Mouse (Mus musculus) liver, embryonic 14.5 days (tissue): ENCODE results near the gene Npcd. TPM values are rescaled to one million over a fixed set of nuclear protein-coding genes. Genes with fewer than 3 reads are reported as not detected.

Experiments
- ATAC-seq: fragments of 200-750 bp; cut with Nextera tagmentation; 2 replicates; pipeline ENCODE4 v1.8.0; 2017; ENCODE audit warnings: moderate number of reproducible peaks, mild to moderate bottlenecking, moderate library complexity; ENCODE audit not compliant: insufficient read depth
- DNase-seq, 3 experiments: peaks; one replicate each; pipeline ENCODE4 v3.0.0-alpha.2; 2012 to 2013; ENCODE audit warnings: low read depth in 3 of 3, low spot score in 3 of 3
- H3K27ac ChIP-seq: fragments of 300-500 bp; sonication (generic); 2 replicates; pipeline ENCODE4 v1.5.1; 2014; ENCODE audit warnings: moderate library complexity, mild to moderate bottlenecking, control low read depth, inconsistent platforms
- H3K27me3 ChIP-seq: fragments of 300-500 bp; sonication (generic); 2 replicates; pipeline ENCODE4 v1.6.1; 2014; ENCODE audit warnings: mild to moderate bottlenecking, low read length, moderate library complexity; ENCODE audit not compliant: control insufficient read depth, insufficient read depth
- H3K36me3 ChIP-seq: fragments of 300-500 bp; sonication (generic); replicated peaks from 2 replicates; pipeline ENCODE4 v1.6.1; 2014; ENCODE audit warnings: low read depth; ENCODE audit not compliant: control insufficient read depth, insufficient read depth
- H3K4me1 ChIP-seq, 2 experiments: fragments of 200-500 bp in 1 of 2; fragments of 300-500 bp in 1 of 2; sonication (generic) in 1 of 2; replicated peaks; 2 replicates each; pipeline ENCODE4 v1.6.1; 2012 to 2014; ENCODE audit warnings: antibody characterized with exemption in 1 of 2, inconsistent platforms in 1 of 2, low read length in 1 of 2; ENCODE audit not compliant: control insufficient read depth in 2 of 2, insufficient read depth in 2 of 2
- H3K4me2 ChIP-seq: fragments of 300-500 bp; sonication (generic); 2 replicates; pipeline ENCODE4 v1.6.1; 2014; ENCODE audit warnings: low read depth, mild to moderate bottlenecking, control low read depth, moderate library complexity
- H3K4me3 ChIP-seq, 2 experiments: fragments of 200-500 bp in 1 of 2; fragments of 300-500 bp in 1 of 2; sonication (generic) in 1 of 2; 2 replicates each; pipeline ENCODE4 v1.5.1; 2012 to 2014; ENCODE audit warnings: low read depth in 2 of 2, low read length in 2 of 2, mild to moderate bottlenecking in 2 of 2, control low read depth in 1 of 2, inconsistent platforms in 1 of 2, moderate library complexity in 1 of 2; ENCODE audit not compliant: insufficient read depth in 1 of 2
- H3K9ac ChIP-seq: fragments of 300-500 bp; sonication (generic); replicated peaks from 2 replicates; pipeline ENCODE4 v1.6.1; 2014; ENCODE audit warnings: mild to moderate bottlenecking, control low read depth, moderate library complexity
- H3K9me3 ChIP-seq: fragments of 300-500 bp; sonication (generic); 2 replicates; pipeline ENCODE4 v1.6.1; 2016; ENCODE audit warnings: low read length, mixed read lengths; ENCODE audit not compliant: control insufficient read depth
- CTCF ChIP-seq: IDR thresholded peaks from 2 replicates; pipeline ENCODE4 v1.5.1; 2016; ENCODE audit warnings: antibody characterized with exemption, low read depth, control low read depth
- EP300 ChIP-seq: IDR thresholded peaks from 2 replicates; pipeline ENCODE4 v1.6.1; 2016; ENCODE audit warnings: antibody characterized with exemption, low read depth
- WGBS: fragments of 180-500 bp; shearing (Covaris S2); extraction: QIAGEN DNeasy Blood & Tissue Kit; methylation state at CpG from one replicate; pipeline ENCODE4 v1.1.7; 2014; ENCODE audit not compliant: insufficient replicate concordance; 5-methylcytosine and 5-hydroxymethylcytosine counted together
- polyA plus RNA-seq, 2 experiments: library from polyadenylated mRNA; depleted of rRNA in 1 of 2; stranded (reverse) in 1 of 2; unstranded in 1 of 2; fragments of >200 nt; fragmentation: Nextera tagmentation in 1 of 2; extraction: Ambion mirVana in 1 of 2; gene quantifications; 2 replicates each; pipeline versions ENCODE4 v1.2.1 to v1.2.3; 2012 to 2014

The Npcd gene
- polyA plus RNA-seq, 2 experiments, result 0.08 TPM; not detected in 1

- 34% methylated on average over 3 of the region's 3 CpGs for WGBS
Measured at GRCm38 (mm10) chr15:79810061-79810460, 24.0 kb downstream of the Npcd start.

GRCm38 (mm10) chr15:79808658-79809057, 25.4 kb downstream of the Npcd start:
- peaks cover 38% of the 10 kb centered on the region for H3K27me3 ChIP-seq

More at GRCm38 (mm10) chr15:79810061-79810460, 24.0 kb downstream of the Npcd start:
- no peaks in the 10 kb centered on the region for H3K4me1 ChIP-seq
- ATAC-seq (no peak), DNase-seq (no peak)
- no peak overlapping the region for H3K4me2 ChIP-seq
- no peaks in the 10 kb centered on the region for H3K9me3 ChIP-seq
- H3K27ac ChIP-seq, result no peak overlapping the region
- H3K27me3 ChIP-seq, result peaks cover 24% of the 10 kb centered on the region
- no peak for TF ChIP-seq CTCF
- TF ChIP-seq EP300, result no peak
- no peak overlapping the region for H3K4me3 ChIP-seq
- no peak overlapping the region for H3K9ac ChIP-seq
- no peaks in the 10 kb centered on the region for H3K36me3 ChIP-seq

GRCm38 (mm10) chr15:79808114-79808513, 25.9 kb downstream of the Npcd start:
- H3K27me3 ChIP-seq, result peaks cover 43% of the 10 kb centered on the region
- H3K9ac ChIP-seq, result no peak overlapping the region

More at GRCm38 (mm10) chr15:79808658-79809057, 25.4 kb downstream of the Npcd start:
- no peaks in the 10 kb centered on the region for H3K9me3 ChIP-seq
- no peak for ATAC-seq
- no peaks in the 10 kb centered on the region for H3K4me1 ChIP-seq
- H3K9ac ChIP-seq, result no peak overlapping the region
- no peaks in the 10 kb centered on the region for H3K36me3 ChIP-seq
- H3K4me3 ChIP-seq, result no peak overlapping the region
- no peak overlapping the region for H3K4me2 ChIP-seq
- no peak overlapping the region for H3K27ac ChIP-seq
- WGBS, result 36% methylated on average over 5 of the region's 5 CpGs
- no peak for DNase-seq
- no peak for TF ChIP-seq CTCF
- no peak for TF ChIP-seq EP300

GRCm38 (mm10) chr15:79807050-79807449, 27.0 kb downstream of the Npcd start:
- 32% methylated on average over 1 of the region's 1 CpGs for WGBS
- no peak for ATAC-seq
- H3K4me3 ChIP-seq, result no peak overlapping the region
- H3K4me1 ChIP-seq, result no peaks in the 10 kb centered on the region
- no peak overlapping the region for H3K4me2 ChIP-seq
- no peaks in the 10 kb centered on the region for H3K9me3 ChIP-seq
- H3K9ac ChIP-seq, result no peak overlapping the region
- TF ChIP-seq EP300 (no peak), CTCF (no peak)
- peaks cover 52% of the 10 kb centered on the region for H3K27me3 ChIP-seq
- DNase-seq, result no peak
- no peak overlapping the region for H3K27ac ChIP-seq
- no peaks in the 10 kb centered on the region for H3K36me3 ChIP-seq

More at GRCm38 (mm10) chr15:79808114-79808513, 25.9 kb downstream of the Npcd start:
- H3K4me1 ChIP-seq, result no peaks in the 10 kb centered on the region
- 21% methylated on average over 5 of the region's 5 CpGs for WGBS
- ATAC-seq, result no peak
- H3K9me3 ChIP-seq, result no peaks in the 10 kb centered on the region
- H3K27ac ChIP-seq, result no peak overlapping the region
- no peak overlapping the region for H3K4me3 ChIP-seq
- DNase-seq, result peak in 1 of 3 experiments; percentile 23
- no peaks in the 10 kb centered on the region for H3K36me3 ChIP-seq
- H3K4me2 ChIP-seq, result no peak overlapping the region
- TF ChIP-seq EP300, result no peak
- TF ChIP-seq CTCF, result peak; percentile 76

GRCm38 (mm10) chr15:79805246-79805645, 28.8 kb downstream of the Npcd start:
- no peak for ATAC-seq
- WGBS, result 25% methylated on average over 8 of the region's 8 CpGs
- H3K9ac ChIP-seq, result no peak overlapping the region
- H3K4me1 ChIP-seq, result no peaks in the 10 kb centered on the region
- no peak overlapping the region for H3K27ac ChIP-seq
- H3K36me3 ChIP-seq, result no peaks in the 10 kb centered on the region
- TF ChIP-seq EP300 (no peak), CTCF (no peak)
- H3K4me3 ChIP-seq, result no peak overlapping the region
- no peak overlapping the region for H3K4me2 ChIP-seq
- H3K27me3 ChIP-seq, result peaks cover 53% of the 10 kb centered on the region
- no peaks in the 10 kb centered on the region for H3K9me3 ChIP-seq
- DNase-seq, result no peak
